Mouse (Mus musculus) embryonic facial prominence, embryonic 12.5 days (tissue): ENCODE data around the gene Klra2. TPM values are rescaled to one million over a fixed set of nuclear protein-coding genes. Genes with fewer than 3 reads are reported as not detected.

Source experiments
- ATAC-seq: fragments of 200-750 bp; cut with Nextera tagmentation; 2 replicates; pipeline ENCODE4 v1.8.0; 2017; ENCODE audit not compliant: insufficient number of reproducible peaks, insufficient read depth, low FRiP score, low TSS enrichment
- H3K27ac ChIP-seq: fragments of 300-500 bp; sonication (generic); 2 replicates; pipeline ENCODE4 v1.5.1; 2016; ENCODE audit warnings: mild to moderate bottlenecking
- H3K27me3 ChIP-seq: fragments of 300-500 bp; sonication (generic); 2 replicates; pipeline ENCODE4 v1.6.1; 2016; ENCODE audit warnings: mild to moderate bottlenecking, moderate library complexity
- H3K36me3 ChIP-seq: fragments of 300-500 bp; sonication (generic); 2 replicates; pipeline ENCODE4 v1.6.1; 2016; ENCODE audit warnings: mild to moderate bottlenecking
- H3K4me1 ChIP-seq: fragments of 300-500 bp; sonication (generic); 2 replicates; pipeline ENCODE4 v1.6.1; 2016
- H3K4me2 ChIP-seq: fragments of 300-500 bp; sonication (generic); replicated peaks from 2 replicates; pipeline ENCODE4 v1.6.1; 2016; ENCODE audit warnings: mild to moderate bottlenecking, moderate library complexity
- H3K4me3 ChIP-seq: fragments of 300-500 bp; sonication (generic); 2 replicates; pipeline ENCODE4 v1.5.1; 2016; ENCODE audit warnings: mild to moderate bottlenecking
- H3K9ac ChIP-seq: fragments of 300-500 bp; sonication (generic); 2 replicates; pipeline ENCODE4 v1.6.1; 2016; ENCODE audit warnings: mild to moderate bottlenecking, moderate library complexity
- H3K9me3 ChIP-seq: fragments of 300-500 bp; sonication (generic); 2 replicates; pipeline ENCODE4 v1.6.1; 2016; ENCODE audit warnings: mild to moderate bottlenecking, moderate library complexity
- WGBS: fragments of 180-500 bp; shearing (Covaris S2); methylation state at CpG from one replicate; pipeline ENCODE4 v1.1.7; 2016; 5-methylcytosine and 5-hydroxymethylcytosine counted together
- polyA plus RNA-seq: library from polyadenylated mRNA; unstranded; fragments of >200 nt; fragmentation: Nextera tagmentation; extraction: Ambion mirVana; gene quantifications from 2 replicates; pipeline ENCODE4 v1.2.1, GENCODE M21; 2016

Gene Klra2
- polyA plus RNA-seq, 1 experiment from 2014 or later, result not detected

DNA sequence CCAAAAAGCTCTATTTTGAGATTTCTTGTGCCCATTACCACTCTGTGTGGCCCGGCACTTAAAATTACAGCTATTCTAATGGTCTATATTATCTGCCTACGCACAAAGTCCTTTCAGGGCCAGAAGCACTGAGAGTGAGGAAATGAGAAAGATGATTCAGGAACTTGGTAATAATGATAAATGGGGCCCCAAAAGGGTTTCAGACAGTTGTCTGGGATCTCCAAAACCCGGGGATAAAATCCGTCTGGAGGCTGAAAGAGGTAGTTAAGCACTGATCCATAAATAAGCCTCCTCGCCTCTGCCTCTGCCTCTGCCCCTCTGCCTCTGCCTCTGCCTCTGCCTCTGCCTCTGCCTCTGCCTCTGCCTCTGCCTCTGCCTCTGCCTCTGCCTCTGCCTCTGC lies 17.0 kb upstream of the Klra2 start:
- ATAC-seq, result no peak
- H3K4me2 ChIP-seq, result no peak overlapping the region
- no peaks in the 10 kb centered on the region for H3K4me1 ChIP-seq
- H3K9me3 ChIP-seq, result no peaks in the 10 kb centered on the region
- no peaks in the 10 kb centered on the region for H3K36me3 ChIP-seq
- H3K27ac ChIP-seq, result no peak overlapping the region
- 92% methylated on average over 5 of the region's 5 CpGs for WGBS
- no peak overlapping the region for H3K9ac ChIP-seq
- H3K4me3 ChIP-seq, result no peak overlapping the region
- no peaks in the 10 kb centered on the region for H3K27me3 ChIP-seq

DNA sequence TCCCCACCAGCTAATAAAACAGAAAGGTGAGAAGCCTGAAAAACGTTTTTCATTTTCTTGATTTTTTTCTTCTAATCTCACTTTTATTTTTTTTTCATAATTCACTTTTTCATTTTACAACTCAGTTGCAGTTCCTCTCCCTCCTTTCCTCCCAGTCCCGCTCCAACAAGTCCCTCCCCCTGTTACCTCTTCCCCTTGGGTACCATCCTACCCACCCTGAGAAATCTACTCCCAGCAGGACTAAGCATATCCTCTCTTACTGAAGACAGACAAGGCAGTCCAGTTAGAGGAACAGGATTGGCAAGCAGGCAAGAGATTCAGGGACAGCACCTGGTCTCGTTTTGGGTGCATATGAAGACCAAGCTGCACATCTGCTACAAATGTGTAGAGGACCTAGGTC lies 15.6 kb upstream of the Klra2 start:
- no peak for ATAC-seq
- Histone ChIP-seq H3K4me3 (no peak overlapping the region), H3K36me3 (no peaks in the 10 kb centered on the region), H3K9me3 (no peaks in the 10 kb centered on the region), H3K27me3 (no peaks in the 10 kb centered on the region), H3K4me1 (no peaks in the 10 kb centered on the region), H3K4me2 (no peak overlapping the region), H3K9ac (no peak overlapping the region), H3K27ac (no peak overlapping the region)
- 56% methylated on average over 3 of the region's 3 CpGs for WGBS

DNA sequence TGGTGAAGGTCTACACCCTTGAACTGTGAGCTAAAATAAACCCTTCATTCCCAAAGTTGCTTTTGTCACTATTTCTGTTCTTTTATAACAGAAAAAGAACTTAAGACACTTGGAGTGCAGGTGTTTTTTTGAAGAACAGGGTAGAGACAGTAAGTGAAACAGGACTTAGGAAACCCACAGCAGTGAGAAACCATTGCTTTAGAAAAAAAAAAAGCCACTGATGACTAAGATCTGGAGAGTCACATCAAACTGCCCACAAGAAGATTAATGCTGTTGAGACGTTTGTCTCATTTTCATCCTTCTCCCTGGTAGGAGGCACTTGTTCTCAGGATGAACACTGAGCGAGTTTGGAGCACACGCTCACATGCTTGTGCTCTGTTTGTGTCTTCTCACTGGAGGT lies 14.8 kb upstream of the Klra2 start:
- 82% methylated on average over 3 of the region's 3 CpGs for WGBS
- ATAC-seq, result no peak
- no peaks in the 10 kb centered on the region for H3K36me3 ChIP-seq
- H3K4me3 ChIP-seq, result no peak overlapping the region
- H3K9me3 ChIP-seq, result no peaks in the 10 kb centered on the region
- no peak overlapping the region for H3K4me2 ChIP-seq
- H3K27me3 ChIP-seq, result no peaks in the 10 kb centered on the region
- no peak overlapping the region for H3K9ac ChIP-seq
- H3K27ac ChIP-seq, result no peak overlapping the region
- no peaks in the 10 kb centered on the region for H3K4me1 ChIP-seq

DNA sequence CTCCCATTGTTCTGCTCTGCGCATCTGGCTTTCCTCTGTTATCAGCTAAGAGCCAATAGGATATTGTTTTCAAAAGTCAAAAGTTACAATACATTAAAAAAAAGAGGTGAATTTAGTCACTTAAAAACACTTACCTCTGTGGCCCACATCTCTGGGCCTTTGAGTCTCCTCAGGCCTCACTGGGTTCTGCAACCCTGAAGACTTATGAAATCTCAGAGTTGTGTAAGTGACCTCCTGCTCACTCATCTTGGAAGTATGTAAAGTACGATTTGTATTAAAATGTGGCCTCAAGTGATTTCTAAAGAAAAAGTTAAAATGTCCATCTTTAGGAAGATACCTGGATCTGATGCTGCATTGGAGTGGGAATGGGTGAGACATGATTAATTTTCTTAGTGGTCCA lies 2.1 kb downstream of the Klra2 start:
- no peaks in the 10 kb centered on the region for H3K9me3 ChIP-seq
- no peak for ATAC-seq
- H3K27me3 ChIP-seq, result no peaks in the 10 kb centered on the region
- H3K9ac ChIP-seq, result no peak overlapping the region
- no peak overlapping the region for H3K4me3 ChIP-seq
- H3K4me1 ChIP-seq, result no peaks in the 10 kb centered on the region
- no peaks in the 10 kb centered on the region for H3K36me3 ChIP-seq
- H3K4me2 ChIP-seq, result no peak overlapping the region
- H3K27ac ChIP-seq, result no peak overlapping the region
- WGBS, result 77% methylated on average over 2 of the region's 2 CpGs

Other genes starting within 250 kb of the Klra2 start
- 60.7 and 65.2 TPM in 2 replicates for gene Magohb, start 45.9 kb upstream of the Klra2 start, polyA plus RNA-seq
- 1.8 and 2.6 TPM in 2 replicates for gene Styk1, start 106.2 kb upstream of the Klra2 start, polyA plus RNA-seq
- 37.1 and 40.3 TPM in 2 replicates for gene Ybx3, start 141.1 kb upstream of the Klra2 start, polyA plus RNA-seq
- gene 5430401F13Rik, start 239.0 kb upstream of the Klra2 start, polyA plus RNA-seq, result not detected in 2 replicates
- gene Gm6619, start 239.0 kb upstream of the Klra2 start, polyA plus RNA-seq, result not detected in 2 replicates